Mouse (Mus musculus) heart, adult 9 months (tissue): ENCODE data around the gene Gsk3a.

Source experiments
- DNase-seq, 2 experiments: peaks; one replicate each; pipeline ENCODE4 v3.0.0; 2022; ENCODE audit warnings: low spot score in 2 of 2

The Gsk3a gene

GRCm38 (mm10) chr7:25222275-25222967 is 15.2 kb downstream of the Gsk3a start:
- no peak for DNase-seq

- peak; percentile 99 for DNase-seq
These were observed 16.4 kb downstream of the Gsk3a start, which contains the start of gene Zfp526 for GRCm38 (mm10) chr7:25221102-25221883. Zfp526 (plus strand) TSS chr7:25221425.

- DNase-seq, result peak; percentile 59 to 79
These were observed 17.1 kb downstream of the Gsk3a start, which contains the start of gene Dedd2 for GRCm38 (mm10) chr7:25220457-25221101. Dedd2 (minus strand) TSS chr7:25220615.

GRCm38 (mm10) chr7:25219756-25220456 is 17.7 kb downstream of the Gsk3a start:
- DNase-seq, result peak; percentile 96 to 97

- no peak for DNase-seq
These were observed 18.3 kb downstream of the Gsk3a start for GRCm38 (mm10) chr7:25219416-25219750.

- DNase-seq, result peak; percentile 33 to 40
These were observed 18.8 kb downstream of the Gsk3a start for GRCm38 (mm10) chr7:25218705-25219415.

- DNase-seq, result no peak
These were observed 19.8 kb downstream of the Gsk3a start for GRCm38 (mm10) chr7:25217653-25218395.

GRCm38 (mm10) chr7:25214172-25214571 is 23.5 kb downstream of the Gsk3a start:
- DNase-seq, result no peak

GRCm38 (mm10) chr7:25213099-25213498 is 24.6 kb downstream of the Gsk3a start:
- DNase-seq, result no peak

GRCm38 (mm10) chr7:25210482-25210881 is 27.2 kb downstream of the Gsk3a start:
- DNase-seq, result no peak

- no peak for DNase-seq
These were observed 28.5 kb downstream of the Gsk3a start for GRCm38 (mm10) chr7:25209161-25209622.

GRCm38 (mm10) chr7:25206094-25206830 is 31.4 kb downstream of the Gsk3a start:
- DNase-seq, result no peak

- DNase-seq, result no peak
These were observed 32.1 kb downstream of the Gsk3a start for GRCm38 (mm10) chr7:25205355-25206093.

GRCm38 (mm10) chr7:25203624-25204023 is 34.0 kb downstream of the Gsk3a start:
- DNase-seq, result no peak

GRCm38 (mm10) chr7:25197384-25198018 is 40.1 kb downstream of the Gsk3a start:
- DNase-seq, result no peak

GRCm38 (mm10) chr7:25196107-25196506 is 41.5 kb downstream of the Gsk3a start:
- no peak for DNase-seq

GRCm38 (mm10) chr7:25195148-25195547 is 42.5 kb downstream of the Gsk3a start:
- no peak for DNase-seq

- DNase-seq, result no peak
These were observed 45.5 kb downstream of the Gsk3a start for GRCm38 (mm10) chr7:25192110-25192509.

- no peak for DNase-seq
These were observed 46.8 kb downstream of the Gsk3a start for GRCm38 (mm10) chr7:25190806-25191205.
